Mouse (Mus musculus): Measurements from ENCODE around the gene Cdc25a.

DNA sequence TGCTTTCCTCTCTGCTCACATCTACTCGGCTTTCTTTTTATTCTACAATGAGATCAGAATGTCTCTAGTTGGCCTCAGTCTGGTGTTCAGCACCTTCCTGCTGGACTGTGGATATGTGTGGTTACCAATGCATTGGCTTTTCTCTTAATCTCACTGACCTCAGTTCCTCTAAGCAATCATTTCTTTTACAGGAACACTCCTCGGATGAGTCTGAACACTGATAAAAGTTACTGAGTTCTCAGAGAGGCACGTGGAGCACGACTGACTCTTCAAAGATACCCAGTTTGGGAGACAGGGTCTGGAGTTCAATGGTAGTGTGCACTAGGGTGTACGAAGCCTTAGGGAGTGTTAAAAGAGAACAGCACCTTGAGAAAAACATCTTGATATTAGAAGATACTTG lies 49.2 kb upstream of the Cdc25a start:
- TF ChIP-seq CTCF (IDR thresholded peaks at IDR 0.05; ENCODE audit: low read depth, low read length) (no peak), POLR2A (IDR thresholded peaks at IDR 0.05; ENCODE audit: insufficient read depth, low read length) (no peak)
